Mouse (Mus musculus) lung, postnatal 10 days (tissue): ENCODE measurements at regions not wholly inside any gene's neighbourhood (a gene's known extent, or its start where the extent isn't known, plus 50 kb on each side); places are given as distances from the start of the nearest gene placed in this dataset.

Experiments used
- DNase-seq: peaks from one replicate; pipeline ENCODE4 v3.0.0; 2021

GRCm38 (mm10) chr6:143635043-143635442 is 468.0 kb downstream of the Etnk1 start:
- no peak for DNase-seq

DNA sequence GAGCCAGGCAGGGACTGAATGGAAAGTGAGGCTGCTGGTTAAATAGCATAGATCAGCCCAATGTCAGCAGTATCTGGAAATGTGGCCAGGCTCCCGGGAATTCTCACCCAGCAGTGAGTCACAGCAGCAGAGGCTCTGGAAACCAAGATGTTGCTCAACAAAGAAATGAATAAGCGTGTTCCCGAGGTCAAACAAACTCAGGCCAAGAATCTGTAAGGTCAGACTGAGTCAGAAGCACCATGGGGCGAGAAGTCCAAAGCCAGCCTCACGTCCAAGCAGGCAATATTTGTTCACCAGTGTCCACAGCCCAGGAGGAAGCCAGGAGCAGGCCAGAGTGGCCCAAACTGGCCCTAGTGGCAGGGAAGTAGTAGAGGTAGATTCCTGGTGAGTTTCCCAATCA is 473.6 kb downstream of the Etnk1 start:
- peak; percentile 54 for DNase-seq

DNA sequence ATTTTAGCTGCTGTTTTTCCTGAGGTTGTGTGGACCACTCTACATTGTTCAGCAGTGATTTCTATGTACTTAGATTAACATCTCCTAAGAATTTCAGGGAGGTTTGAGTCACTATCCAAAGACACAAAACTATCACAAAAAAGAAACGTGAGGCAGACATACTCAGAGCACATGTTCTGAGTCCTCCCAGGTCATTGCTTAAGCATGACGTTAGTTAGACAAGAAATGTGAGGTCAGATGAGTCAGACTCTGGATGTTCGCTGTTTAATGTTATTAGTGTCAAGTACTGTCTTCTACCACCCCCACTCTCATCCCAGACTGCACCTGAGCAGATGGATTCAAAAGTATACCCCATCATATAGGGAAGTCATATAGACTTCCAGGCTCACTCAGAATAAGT is 475.0 kb downstream of the Etnk1 start:
- no peak for DNase-seq

GRCm38 (mm10) chr6:143645989-143646388 is 479.0 kb downstream of the Etnk1 start:
- DNase-seq = no peak

DNA sequence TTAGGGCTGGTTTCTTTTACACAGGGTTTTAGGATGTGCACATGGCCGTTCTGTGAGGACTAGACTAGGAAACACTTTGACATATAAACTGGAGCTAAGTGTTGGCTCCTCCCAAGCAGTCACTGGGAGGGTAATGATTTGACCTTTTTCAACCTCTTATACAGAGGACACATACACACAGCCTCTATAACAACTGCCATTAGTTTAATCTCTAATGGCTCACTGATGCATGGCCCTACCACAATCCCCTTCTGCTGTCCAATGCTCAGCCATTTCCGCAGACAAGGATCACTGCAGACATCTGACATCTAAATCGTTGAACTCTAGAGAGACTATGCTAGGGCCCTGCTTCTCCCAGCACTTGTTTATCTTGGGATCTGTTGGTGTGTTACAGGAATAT is 481.5 kb downstream of the Etnk1 start:
- no peak for DNase-seq

- DNase-seq = no peak
Measured at GRCm38 (mm10) chr6:143656576-143656975, 489.6 kb downstream of the Etnk1 start.

DNA sequence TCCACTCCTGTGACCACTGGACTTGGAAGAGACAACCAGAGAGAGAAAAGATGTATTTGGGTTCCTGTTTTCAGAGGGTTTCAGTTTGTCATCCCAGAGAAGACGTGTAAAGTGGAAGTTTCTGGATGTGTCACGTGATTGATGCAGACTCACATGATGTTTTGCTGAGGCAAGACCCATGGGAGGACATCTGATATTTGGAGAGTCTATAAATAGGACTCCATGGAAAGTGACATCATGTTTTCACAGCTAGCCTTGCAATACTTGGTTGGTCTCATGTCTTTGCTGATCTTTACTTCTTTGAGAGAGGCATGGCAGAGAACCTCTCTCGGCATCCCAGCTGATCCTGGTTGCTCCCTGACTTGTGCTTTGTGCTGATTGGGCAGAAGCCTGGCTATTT is 493.8 kb downstream of the Etnk1 start:
- DNase-seq = no peak

- DNase-seq = no peak
Measured at GRCm38 (mm10) chr6:143663306-143663705, 496.3 kb downstream of the Etnk1 start.

DNA sequence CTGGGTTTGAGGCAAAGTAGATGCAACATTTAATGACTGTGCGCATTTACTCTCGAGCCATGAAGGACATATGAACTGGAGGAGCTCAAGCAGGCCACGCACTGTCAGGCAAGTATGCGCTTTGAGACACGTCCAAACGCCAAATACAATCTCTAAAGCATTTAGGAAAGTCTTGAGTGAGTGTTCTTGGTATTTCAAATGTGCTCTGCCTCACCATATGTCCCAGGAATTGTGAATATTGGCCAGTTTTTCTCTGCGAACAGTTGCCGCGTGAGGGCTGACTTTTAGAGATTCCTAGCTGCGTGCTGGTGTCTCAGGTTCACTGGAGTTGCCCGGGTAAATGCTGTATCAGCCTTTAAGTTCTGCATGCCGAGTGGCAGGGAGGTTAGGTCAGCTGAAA is 498.4 kb downstream of the Etnk1 start:
- no peak for DNase-seq

GRCm38 (mm10) chr6:143668551-143668950 is 501.5 kb downstream of the Etnk1 start:
- DNase-seq = no peak

GRCm38 (mm10) chr6:143669446-143670130 is 502.6 kb downstream of the Etnk1 start:
- no peak for DNase-seq

DNA sequence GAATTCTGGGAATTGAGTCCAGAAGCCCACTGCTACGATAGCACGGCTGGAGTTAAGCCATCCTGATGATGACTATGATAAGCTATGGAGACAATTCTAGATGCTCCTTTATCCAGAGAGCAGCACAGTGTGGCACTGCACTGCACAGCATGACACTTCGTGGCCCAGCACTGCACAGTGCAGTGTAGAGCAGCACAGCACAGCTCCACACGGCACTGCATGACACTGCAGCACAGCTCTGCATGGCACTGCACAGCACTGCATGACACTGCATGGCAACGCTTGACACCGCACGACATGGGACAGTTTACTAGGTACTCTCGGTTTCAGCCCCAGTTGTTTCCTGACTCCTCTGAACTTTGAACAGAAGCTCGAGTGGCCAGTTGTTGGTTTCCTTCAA is 523.1 kb downstream of the Etnk1 start:
- no peak for DNase-seq

GRCm38 (mm10) chr6:143690866-143691265 is 523.8 kb downstream of the Etnk1 start:
- peak; percentile 18 for DNase-seq

- no peak for DNase-seq
Measured at GRCm38 (mm10) chr6:143697997-143698396, 531.0 kb downstream of the Etnk1 start.

GRCm38 (mm10) chr6:143703984-143704383 is 537.0 kb downstream of the Etnk1 start:
- DNase-seq = no peak

DNA sequence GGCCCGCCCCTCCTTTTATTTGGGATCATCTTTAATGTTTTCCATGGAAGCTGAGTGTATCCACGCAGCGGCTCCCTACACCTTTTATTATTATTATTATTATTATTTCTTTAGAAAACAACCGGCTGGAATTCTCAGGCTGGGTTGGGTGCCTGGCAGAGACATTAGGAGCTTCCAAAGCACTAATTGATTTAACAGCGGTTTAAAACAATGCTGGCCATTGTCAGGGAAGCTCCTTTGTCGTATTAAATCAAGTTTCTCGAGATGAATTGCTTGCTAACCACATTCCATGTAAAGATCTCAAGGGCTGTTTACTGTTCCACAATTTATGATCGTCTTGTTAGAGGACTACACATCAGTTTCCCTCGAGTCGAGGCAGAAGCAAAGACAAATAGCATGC is 539.4 kb downstream of the Etnk1 start:
- no peak for DNase-seq

DNA sequence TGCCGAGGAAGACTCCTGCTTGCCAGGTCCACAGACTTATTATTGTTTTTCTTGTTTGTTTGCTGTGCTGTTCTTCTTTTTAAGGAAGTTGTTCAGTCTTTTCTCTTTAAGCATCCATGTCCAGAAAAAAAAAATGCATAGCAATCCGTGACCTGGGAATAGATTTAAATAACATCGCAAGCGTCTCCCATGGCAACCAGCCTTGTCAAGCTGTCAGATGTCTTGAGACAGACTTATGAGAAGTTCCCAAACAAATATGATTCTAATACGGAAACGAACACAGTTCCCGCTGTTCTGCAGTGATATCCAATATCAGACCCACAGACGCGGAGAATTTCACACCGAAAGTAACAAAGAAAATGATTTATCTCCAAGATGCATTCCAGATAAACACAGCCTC is 547.4 kb downstream of the Etnk1 start:
- no peak for DNase-seq

GRCm38 (mm10) chr6:143750074-143750473 is 583.1 kb downstream of the Etnk1 start:
- DNase-seq = no peak

- peak; percentile 37 for DNase-seq
Measured at GRCm38 (mm10) chr6:143751076-143752070, 584.4 kb downstream of the Etnk1 start.

DNA sequence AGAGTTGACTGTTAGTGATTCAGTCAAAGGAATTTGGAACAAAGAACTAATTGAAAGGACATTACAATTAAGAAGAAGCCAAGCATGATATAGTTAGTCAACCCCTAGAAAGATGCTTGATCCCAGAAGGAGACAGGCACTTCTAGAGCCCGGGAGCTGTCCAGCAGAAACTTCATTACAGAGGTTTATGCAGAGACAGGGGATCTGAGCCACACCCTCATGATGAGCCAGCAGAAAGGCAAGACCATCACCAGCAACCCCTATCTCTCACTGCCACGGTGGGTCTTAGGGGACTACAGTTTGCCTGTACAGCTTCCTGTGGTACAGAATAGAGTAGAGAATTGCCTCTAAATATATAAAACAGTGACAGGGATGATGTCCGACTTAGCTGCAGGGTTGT is 590.4 kb downstream of the Etnk1 start:
- DNase-seq = no peak

DNA sequence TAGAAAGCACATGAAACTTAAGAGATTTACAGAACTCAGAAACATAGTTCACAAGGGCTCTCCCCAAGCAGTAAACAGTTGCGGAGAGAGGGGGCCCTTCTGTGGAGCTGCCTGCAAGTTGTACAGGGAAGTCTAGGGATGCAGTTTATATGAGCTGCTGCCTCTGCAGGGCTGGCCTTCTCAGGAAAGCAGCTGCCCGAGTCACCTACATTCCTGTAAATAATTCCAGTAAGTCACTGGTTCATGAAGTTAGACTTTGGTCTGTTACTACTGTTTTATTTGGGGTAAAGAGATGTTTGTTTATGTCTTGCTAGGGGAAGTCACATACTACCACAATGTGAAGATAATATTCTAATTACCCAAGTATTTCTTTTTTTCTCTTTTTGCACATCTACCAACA is 601.1 kb downstream of the Etnk1 start:
- no peak for DNase-seq
